Mouse (Mus musculus): Measurements from ENCODE around the gene BC028528.
"Not testable (repeated sequence)": the region's sequence is repeated elsewhere in the genome, so short reads cannot be mapped to it uniquely, and the experiment has no call there.

BC028528 gene

DNA sequence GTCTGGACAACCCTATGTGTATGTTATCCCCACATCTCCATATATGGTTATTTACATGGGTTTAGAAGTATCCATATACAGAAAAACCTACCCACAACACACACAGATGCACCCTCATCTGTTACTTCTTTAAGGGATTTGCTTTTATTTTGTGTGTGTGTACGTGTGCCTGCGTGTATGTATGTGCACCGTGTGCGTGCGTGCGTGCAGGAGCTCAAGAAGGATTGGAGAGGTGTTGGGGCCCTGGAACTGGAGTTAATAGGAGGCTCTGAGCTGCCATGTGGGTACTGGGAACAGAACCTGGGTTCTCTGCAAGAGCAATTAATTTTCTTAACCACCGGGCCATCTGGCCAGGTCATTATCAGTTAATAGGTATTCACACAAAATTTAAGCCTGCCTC is 19.8 kb downstream of the BC028528 start:
- no peak for DNase-seq (ENCODE audit: low read depth, low spot score)

DNA sequence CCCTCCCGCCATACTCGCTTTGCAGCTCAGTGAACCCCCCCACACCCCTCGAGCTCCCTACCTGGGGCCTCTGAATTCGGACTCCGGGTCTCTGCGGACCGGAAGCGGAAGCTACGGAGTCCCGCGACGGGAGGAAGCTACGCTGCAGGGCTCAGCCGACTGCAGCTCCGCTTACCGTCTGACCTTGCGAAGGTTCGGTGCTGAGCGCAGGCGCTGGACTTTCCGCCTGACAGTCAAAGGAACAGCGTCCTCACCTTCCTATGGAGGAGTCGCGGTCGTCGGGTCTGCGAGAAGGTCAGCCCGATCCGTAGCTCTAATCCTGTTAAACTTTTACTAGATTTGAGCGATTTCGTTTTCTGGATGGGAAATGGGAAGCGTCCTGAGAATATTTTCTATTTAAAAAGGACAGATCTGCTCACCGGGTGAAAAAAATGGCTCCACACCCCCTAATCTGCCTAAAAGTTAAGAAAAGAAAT is 20.4 kb downstream of the BC028528 start, which contains the start of gene Mrps21:
Gene Mrps21, minus strand, starts transcription at position 128 of the 476 bp plus-strand sequence.
- peak; percentile 89 for DNase-seq (ENCODE audit: low read depth, low spot score)

DNA sequence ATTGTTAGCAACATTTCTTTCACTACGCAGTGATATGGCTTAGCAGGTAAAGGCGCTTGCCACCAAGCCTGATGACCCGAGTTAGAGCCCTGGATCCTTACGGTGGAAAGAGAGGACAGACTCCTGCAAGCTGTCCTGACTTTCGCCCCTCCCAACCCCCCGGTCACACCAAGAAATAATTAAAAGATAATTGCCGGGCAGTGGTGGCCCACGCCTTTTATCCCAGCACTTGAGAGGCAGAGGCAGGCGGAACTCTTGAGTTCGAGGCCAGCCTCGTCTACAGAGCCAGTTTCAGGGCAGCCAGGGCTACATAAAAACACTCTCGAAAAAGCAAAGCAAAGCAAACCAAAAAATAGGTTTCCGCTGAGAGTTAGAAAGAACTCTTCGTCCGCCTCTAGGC is 20.8 kb downstream of the BC028528 start:
- DNase-seq (ENCODE audit: low read depth, low spot score), result no peak

DNA sequence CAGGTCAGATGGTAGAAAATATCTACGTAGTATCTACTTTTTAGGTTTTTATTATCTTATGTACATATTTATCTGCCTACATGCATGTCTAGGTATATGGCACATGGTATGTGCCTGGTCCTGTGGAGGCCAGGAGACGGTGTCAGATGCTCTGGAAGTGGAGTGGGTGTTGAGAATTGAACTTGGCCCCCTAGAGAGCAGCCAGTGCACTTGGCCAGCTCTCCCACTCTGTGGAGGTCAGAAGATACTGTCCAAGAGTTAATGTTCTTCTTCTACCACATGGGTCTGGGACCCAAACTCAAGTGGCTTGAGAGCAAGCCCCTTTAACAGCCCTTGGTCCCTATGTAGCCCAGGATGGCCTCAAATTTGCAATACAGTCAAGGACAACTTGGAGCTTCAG is 24.4 kb downstream of the BC028528 start:
- no peak for DNase-seq (ENCODE audit: low read depth, low spot score)

DNA sequence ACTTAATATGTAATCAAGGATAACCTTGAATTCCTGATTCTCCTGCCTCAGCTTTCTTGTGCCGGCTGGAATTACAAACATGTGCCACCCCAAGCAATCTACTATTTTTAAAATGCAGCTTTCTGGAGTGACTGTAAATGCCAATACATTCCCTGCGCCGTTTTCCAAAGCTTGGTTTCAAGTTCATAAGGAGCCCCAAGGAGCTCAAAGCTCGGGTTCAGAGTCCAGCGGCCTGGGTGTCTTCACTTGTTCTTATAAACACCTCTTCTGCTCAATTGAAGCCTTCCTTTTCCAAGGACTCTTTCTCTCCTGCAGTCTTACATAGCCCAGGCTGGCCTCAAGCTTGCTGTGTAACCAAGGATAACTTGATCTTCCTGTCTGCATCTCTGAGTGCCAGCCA is 25.7 kb downstream of the BC028528 start:
- DNase-seq (ENCODE audit: low read depth, low spot score), result no peak

DNA sequence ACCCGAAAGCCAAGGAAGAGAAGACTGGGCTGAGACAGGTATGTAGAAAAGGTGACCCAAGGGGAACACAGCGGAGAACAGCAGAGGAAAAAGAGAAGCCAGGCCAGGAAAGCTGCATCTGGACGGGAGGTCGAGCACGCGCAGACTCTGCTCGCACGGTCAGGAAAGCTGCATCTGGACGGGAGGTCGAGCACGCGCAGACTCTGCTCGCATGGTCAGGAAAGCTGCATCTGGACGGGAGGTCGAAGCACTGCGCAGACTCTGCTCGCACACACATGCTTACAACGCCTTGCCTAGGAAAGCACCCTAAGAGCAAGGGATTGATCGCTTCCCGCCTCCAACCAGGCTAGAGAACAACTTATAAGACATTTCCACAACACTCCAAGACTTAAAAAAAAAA is 26.2 kb downstream of the BC028528 start:
- no peak for DNase-seq (ENCODE audit: low read depth, low spot score)

DNA sequence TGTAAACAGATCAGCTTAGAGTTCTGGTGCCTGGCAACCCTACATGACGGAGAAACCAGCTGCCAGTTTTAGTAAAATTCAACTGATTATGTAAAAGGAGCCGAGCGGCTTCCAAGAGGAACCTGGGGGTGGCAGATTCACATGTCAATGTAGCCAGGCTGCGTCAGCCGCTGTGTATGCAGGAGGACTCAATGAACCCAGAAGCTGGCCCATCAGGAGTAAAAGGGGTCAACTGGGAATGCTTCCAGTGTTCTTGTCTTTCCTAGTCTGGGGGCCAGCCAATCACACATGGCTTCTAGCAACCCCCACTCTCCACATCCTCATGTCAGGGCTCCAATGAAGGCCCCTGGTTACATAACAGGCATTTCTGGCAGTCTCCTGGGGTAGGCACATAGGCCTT is 26.8 kb downstream of the BC028528 start:
- DNase-seq (ENCODE audit: low read depth, low spot score), result no peak

DNA sequence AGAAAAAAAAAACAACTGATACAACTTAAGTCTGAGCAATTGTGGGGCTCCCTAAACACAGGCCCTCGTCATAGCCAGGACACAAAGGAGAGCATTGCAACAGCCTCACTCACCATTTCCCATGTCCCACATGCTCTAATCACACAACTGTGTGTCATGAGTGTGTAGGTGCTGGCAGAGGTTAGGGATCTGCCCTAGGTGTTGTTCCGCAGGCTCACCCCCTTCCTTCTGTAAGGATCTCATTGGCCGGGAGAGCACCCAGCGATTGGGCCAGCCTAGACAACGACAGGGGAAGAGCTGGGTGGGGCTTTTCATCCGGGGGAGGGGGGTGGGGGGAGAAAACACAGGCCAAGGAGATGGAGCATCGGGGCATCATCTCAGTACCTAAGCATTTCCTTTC is 28.2 kb downstream of the BC028528 start:
- no peak for DNase-seq (ENCODE audit: low read depth, low spot score)

DNA sequence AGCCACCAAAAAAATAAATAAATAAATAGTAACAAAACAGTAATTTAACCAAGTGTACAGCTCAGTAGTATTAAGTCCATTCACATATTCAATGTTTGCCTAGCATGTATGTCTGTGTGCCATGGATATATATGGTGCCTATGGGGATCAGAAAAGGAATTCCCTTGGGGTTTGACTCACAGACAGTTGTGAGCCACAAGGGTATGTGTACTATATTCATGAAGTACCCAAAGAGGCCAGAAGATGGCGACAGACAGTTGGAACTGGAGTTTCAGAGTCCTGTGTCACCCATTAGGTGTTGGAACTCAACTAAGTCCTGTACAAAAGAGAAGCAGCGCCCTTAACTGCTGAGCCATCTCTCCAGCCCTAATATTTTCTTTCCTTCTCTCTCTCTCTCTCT is 30.0 kb downstream of the BC028528 start:
- DNase-seq (ENCODE audit: low read depth, low spot score), result peak; percentile 85

DNA sequence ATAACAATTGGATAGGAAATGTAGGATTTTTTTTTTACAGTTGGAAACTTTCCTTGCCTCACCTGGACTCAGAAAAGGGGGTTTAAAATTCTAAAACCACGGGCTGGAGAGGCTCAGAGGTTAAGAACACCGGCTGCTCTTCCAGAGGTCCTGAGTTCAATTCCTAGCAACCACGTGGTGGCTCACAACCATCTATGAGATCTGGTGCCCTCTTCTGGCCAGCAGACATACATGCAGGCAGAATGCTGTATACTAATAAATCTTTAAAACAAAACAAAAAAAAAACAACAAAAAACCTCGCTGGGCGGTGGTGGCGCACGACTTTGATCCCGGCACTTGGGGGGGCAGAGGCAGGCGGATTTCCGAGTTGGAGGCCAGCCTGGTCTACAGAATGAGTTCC is 30.6 kb downstream of the BC028528 start:
- no peak for DNase-seq (ENCODE audit: low read depth, low spot score)

DNA sequence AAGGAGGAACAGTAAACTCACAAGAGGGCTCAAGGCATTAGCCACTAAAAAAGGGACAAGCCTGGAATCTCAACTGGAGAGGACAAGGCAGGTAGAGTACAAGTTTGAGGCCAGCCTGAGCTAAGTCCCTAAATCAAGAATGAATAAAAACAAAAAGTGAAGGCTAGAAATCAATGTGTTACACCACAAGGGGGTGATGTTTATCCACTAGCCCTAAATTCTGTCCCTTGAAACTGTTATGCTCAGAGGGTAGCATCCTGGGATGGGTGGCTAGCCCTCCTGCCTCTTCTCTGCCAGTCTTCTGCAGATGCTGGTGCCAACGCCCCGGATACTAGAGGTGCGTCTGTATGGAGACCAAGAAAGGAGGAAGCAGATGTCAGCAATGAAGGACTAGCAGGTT is 31.5 kb downstream of the BC028528 start:
- no peak for DNase-seq (ENCODE audit: low read depth, low spot score)

DNA sequence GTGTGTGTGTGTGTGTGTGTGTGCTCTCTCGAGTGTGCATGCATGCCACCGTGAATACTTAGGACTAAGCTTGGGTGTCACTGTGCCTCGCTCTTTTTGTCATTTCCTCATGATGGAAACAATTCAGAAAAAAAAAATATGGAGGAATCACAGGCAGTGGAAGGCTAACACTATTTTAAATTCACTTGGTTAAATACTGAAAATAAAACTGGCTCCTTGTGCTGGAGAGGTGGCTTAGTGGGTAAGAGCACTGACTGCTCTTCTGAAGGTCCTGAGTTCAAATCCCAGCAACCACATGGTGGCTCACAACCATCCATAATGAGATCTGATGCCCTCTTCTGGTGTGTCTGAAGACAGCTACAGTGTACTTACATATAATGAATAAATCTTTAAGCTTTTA is 33.5 kb downstream of the BC028528 start:
- not testable (repeated sequence) for DNase-seq (ENCODE audit: low read depth, low spot score)

DNA sequence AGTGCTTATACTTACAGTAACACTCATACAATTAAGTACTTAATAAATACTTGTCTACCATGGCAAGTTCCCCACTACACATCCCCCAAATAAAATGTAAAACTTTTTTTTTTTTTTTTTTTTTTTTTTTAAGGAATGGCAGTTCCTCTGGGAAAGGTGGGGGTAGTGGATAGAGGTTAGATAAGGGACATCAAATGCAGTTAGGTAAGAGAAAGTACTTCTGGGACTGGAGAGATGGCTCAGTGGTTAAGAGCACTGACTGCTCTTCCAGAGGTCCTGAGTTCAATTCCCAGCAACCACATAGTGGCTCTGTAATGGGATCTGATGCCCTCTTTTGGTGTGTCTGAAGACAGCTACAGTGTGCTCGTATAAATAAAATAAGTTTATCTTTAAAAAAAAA is 34.8 kb downstream of the BC028528 start:
- DNase-seq (ENCODE audit: low read depth, low spot score), result not testable (repeated sequence)

DNA sequence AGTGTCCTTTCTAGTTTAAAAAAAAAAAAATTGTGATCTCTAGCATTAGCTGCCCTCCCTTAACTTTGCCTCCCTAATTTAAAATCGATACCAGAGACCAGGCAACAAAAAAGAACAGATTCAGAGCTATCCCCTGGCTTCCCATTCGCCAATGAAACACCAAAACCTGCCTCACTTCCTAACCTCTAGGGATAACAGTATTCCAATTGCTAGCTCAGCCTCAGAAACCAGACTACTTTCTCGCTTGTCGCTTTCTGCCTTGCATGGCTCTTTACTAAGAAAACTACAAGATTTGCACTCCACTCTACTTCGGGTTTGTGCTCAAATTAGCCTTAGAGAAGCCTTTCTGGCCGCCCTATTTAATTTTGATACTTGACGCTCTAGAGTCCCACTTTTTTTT is 35.7 kb downstream of the BC028528 start:
- no peak for DNase-seq (ENCODE audit: low read depth, low spot score)

DNA sequence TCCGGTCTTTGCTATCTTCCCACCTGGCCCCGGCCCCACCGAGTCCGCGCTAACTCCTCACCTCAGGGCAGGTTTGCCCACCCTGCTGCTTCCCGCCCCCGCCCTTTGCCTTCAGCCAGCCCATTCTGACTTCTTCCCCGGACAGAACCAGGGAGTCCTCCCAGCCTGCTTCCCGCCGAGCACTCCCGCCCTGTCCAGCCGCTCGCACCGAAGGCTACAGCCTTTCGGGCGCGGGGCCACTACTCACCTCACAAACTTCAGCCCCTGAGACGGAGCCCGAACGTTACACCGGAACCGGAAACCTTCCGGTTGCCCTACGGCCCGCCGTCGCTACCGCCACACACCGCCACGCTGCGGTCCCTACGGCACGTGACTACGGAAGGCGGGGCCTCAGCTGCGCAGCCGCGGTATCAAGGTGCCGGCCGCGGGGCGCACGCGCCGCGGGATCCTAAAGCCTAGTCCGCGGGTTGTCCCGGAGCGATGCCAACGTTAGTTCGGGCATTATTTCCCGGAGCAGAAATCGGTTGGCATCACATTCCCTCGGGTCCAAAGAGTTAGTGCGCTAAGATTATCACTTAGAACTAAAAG is 36.2 kb downstream of the BC028528 start, which contains the start of gene Prpf3:
Gene Prpf3, minus strand, starts transcription at position 384 of the 588 bp plus-strand sequence.
- DNase-seq (ENCODE audit: low read depth, low spot score), result peak; percentile 91

DNA sequence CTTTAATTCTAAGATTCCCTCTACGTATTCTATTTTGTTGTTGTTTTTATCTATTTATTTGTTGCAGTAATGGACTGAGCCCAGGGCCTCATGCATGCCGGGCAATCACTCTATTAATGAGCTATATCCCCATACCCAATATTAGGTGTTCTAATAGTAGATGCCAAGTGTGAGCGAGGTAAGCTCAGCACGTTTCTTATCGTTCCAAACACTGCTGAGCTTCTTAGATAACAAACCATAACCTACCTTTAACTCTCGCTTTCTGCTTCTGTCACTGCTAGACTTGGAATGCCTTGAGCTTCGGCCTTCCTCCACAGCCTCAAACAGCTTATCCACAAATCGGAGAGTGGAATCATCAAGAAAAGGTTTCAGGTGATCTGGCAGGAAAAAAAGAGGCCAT is 40.5 kb downstream of the BC028528 start:
- DNase-seq (ENCODE audit: low read depth, low spot score), result no peak

DNA sequence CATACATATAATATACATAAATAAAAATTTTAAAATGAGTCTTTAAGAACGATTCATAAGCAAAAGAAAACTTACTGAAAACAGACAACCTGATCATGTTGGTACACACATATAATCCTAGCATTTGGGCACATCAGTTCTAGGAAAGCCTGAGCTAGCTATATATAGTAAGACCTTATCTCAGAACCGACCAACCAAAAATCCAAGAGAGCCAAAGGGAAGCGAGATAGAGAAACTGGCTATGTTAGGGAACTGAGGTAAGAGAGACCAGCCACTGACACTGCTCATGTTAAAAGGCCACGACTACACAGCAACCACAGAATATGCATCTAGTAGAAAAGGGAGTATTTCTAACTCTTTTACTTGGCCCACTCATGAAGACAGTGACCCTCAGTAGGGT is 41.2 kb downstream of the BC028528 start:
- no peak for DNase-seq (ENCODE audit: low read depth, low spot score)

DNA sequence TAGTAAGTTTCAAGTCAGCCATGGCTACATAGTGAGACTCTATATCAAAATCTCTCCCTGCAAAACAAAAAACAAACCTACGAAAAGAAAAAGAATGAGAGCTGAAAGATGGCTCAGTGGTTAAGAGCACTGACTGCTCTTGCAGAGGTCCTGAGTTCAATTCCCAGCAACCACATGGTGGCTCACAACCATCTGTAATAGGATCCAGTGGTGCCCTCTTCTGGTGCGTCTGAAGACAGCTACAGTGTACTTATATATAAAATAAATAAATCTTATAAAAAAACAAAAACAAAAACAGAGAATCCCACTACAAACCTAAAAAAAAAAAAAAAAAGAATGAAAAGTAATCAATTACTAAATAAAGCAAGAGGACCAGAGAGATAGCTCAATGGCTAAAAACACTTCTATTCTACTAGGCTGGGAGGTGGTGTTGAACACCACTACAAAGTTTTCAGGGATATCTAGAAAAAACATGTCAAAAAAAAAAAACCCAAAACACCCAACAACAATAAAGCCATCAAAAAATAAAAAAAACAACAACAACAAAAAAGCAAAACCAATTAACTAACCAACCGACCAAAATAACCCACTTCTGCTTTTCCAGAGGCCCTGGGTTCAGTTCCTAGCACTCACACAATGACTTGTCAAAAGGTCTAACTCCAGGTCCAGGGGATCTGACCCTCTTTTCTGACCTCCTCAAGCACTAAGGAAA is 49.1 kb downstream of the BC028528 start:
- no peak for DNase-seq (ENCODE audit: low read depth, low spot score)

DNA sequence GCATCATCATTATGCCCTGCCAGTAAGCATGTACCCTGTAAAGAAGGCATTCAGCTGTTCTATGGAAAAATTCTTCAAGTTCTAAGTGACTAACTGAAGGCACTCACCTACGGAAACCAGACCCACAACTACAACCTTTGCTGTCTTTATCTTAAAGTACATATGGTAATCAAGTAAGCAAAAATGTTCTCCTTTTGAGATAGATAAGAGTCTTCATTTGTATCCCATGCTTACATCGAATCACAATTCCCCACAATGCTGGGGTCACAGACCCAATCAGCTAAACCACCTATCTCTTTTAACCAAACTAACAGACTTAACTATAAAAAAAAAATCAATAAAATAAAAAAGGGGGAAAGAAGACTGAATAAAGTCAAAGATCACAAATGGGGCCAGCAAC is 52.6 kb downstream of the BC028528 start:
- no peak for DNase-seq (ENCODE audit: low read depth, low spot score)
